Mouse (Mus musculus) adrenal gland, postnatal 36 days (tissue): Measurements from ENCODE around the gene Hid1. TPM values are rescaled to one million over a fixed set of nuclear protein-coding genes. Genes with fewer than 3 reads are reported as not detected.

Experiments used
- DNase-seq, 2 experiments: peaks; one replicate each; pipeline ENCODE4 v3.0.0; 2021; ENCODE audit warnings: mixed read lengths in 1 of 2
- total RNA-seq, 2 experiments: library from RNA; stranded (reverse); gene quantifications; 2 replicates each; pipeline ENCODE4 v1.2.3; 2021

The Hid1 gene
- total RNA-seq, 2 experiments from 2014 or later: 16.2 to 38.1 TPM

DNA sequence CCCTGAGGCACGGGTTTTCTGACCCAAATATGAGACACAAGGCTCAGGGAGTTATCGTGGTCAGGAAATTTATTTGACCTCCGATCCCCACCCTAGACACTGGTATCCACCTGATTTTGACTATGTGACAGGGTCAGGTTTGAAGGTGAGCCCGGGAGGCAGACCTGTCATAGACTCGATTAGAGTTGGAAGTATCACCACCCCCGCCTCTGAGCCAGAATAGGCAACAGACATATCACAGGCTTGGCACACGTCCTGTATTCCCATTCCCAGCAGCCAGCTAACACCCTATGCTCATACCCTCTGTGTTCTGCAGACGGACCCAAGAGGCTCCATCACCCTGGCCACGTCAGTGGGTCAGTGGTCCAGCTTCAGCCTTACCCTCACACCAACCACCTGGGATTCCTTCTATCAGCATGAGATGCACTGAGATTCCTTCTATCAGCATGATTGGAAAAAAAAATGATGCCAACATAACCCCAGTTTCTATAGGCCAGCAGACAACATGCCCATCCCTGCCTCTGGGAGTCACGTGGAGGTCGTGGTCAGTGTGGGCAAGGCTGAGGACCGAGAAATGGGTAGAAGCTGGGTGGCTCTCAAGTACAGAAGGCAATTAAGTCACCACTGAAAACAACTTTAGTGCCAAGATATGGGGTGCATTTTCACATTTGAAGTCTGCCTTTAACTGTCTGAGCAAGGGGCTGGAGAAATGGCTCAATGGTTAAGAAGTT lies 7.3 kb upstream of the Hid1 start:
- DNase-seq: no peak

DNA sequence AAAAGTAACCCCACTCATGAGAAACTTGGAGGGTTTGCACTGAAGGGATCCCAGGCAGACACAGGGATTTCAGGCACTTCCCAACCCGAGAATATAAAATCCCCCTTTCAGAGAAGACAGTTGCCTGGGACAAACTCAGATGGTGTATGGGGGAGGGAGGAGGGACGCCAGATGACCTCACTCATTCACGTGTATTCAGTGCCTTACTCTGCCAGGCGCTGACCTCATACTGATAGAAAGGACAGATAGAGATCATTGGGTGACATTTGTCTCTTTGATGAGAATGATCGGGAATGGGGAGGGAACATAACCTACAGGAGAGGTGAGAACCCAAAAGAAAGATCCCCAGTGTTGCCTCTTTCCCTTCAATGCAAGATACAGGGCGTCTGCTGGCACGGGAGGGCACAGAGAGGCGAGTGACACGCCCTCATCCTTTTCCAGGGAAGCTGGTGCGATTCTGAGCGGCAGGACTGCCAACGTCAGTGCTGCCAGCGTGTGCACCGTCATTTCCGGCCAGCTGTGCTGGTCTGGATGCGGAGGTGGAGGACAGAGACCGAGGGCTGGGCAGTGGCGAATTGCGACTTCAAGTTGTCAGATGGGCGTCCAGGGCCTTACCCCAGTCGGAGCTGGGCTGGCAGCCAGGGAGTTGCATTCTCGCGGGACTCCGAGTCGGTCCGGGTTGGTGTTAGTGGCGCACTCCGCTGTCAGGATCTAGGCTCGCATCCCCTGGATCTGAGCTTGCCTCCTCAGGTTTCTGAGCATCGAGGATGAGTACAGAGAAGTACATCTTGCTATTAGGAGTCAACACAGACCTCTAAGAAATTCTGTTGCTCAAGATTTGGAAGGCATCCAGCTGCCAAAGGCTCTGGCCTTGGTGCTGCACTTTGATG lies 6.5 kb upstream of the Hid1 start:
- DNase-seq: peak; percentile 83 to 86

DNA sequence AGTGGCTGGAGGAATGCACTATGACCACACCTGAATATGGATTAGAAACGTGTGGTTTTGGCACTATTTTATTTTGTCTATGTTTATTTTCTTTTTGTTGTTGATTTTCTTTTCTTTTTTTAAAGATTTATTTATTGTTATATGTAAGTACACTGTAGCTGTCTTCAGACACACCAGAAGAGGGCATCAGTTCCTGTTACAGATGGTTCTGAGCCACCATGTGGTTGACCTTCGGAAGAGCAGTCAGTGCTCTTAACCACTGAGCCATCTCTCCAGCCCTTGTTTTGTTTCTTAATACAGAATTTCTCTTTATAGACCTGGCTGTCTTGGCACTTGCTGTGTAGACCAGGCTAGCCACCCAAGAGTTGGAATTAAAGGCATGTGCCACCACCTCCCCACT lies 5.2 kb upstream of the Hid1 start:
- DNase-seq: no peak

GRCm38 (mm10) chr11:115372015-115372414 lies 4.5 kb upstream of the Hid1 start:
- no peak for DNase-seq

DNA sequence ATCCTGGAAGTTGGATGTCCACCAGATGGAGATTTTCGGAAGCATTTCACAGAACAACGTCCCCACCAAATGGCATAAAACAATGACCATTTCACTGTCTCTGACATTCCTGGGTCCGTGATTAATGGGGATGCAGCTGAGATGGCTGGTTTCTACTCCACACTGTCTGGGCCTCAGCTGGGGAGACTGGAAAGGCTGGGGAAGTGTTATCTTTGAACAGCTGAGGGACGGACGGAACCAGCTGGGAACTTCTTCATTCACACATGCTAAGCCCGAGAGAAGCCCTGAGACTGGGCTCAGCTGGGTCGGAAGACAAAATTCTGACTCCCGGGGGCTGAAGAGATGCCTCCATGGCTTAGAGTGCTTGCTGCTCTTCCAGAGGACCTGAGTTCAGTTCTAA lies 3.8 kb upstream of the Hid1 start:
- no peak for DNase-seq

GRCm38 (mm10) chr11:115370368-115370767 lies 2.8 kb upstream of the Hid1 start:
- DNase-seq: no peak

DNA sequence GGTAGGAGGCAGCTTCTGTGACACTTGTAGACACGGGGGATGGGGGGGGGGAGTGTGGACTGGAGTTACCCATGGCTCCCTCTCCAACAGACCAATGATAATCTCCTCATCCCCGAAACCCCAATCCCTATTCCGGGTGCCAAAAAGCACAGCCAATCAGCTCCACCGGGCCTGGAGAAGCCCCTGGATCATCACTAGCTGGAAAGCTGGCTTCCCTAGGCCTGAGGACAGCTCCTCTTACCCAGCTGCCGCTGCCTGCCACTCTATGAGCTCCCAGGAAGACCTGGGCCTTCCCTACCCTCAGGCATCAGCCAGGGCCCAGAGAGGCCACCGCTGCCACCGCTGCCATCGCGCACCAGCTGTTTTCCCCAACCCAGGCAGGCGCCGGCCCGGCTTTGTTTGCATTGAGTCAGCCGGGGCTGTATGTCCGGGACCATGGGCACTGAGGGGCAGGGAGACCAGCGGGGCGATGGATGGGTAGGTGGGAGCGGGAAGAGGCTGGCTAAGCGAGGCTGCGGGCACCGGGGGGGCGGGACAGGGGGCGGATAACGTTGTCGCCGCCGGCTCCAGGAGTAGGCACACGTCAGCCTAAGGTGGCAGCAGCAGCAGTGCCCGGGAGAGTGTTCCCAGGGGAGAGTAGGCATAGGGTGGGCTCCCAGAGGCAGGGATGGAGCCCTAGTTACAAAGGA lies 706 bp downstream of the Hid1 start:
- peak in 1 of 2 experiments; percentile 15 for DNase-seq

- DNase-seq: no peak
Measured at GRCm38 (mm10) chr11:115366039-115366705, 1.4 kb downstream of the Hid1 start.

GRCm38 (mm10) chr11:115364136-115364535 lies 3.4 kb downstream of the Hid1 start:
- DNase-seq: no peak

DNA sequence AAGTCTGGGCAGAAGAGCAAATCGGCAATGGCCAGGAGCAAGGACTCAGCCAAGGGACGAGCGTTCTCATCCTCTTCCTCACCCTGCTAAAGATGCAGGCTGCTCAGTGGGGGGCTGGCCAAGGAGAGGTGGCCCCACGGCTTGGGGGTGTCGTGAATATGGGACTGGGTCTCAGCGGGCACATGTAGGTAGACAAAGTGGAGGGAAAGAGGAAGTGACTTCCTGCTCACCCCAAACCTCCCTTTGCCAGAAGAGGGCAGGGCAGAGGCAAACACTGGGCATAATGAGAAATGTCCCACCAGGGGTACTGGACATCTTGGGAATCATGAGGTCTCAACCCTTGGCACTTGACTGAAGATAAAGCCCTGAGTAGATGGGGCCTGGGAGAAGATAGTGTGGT lies 7.8 kb downstream of the Hid1 start:
- DNase-seq: no peak

GRCm38 (mm10) chr11:115359293-115359692 lies 8.3 kb downstream of the Hid1 start:
- DNase-seq: no peak

DNA sequence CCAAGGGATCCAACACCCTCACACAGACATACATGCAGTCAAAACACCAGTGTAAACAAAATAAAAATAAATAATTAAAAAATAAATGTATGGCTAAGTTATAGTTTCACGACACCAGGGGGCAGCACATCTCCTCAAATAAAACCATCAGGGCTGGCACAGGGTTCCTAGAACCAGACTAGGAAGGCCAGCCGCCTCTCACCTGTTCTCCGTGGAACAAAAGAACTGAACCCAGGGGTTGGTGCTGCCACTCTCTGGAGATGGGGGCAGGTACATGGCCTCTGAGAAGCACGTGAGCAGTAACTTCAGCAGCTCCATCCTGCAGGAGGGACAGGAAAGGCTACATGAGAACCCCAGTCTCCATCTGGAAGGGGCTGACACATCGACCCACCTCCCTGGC lies 9.1 kb downstream of the Hid1 start:
- DNase-seq: peak; percentile 73 to 82

- DNase-seq: peak; percentile 77 to 81
Measured at GRCm38 (mm10) chr11:115354183-115354582, 13.4 kb downstream of the Hid1 start.

GRCm38 (mm10) chr11:115353375-115353774 lies 14.2 kb downstream of the Hid1 start:
- no peak for DNase-seq

- no peak for DNase-seq
Measured at GRCm38 (mm10) chr11:115349976-115350375, 17.6 kb downstream of the Hid1 start.

DNA sequence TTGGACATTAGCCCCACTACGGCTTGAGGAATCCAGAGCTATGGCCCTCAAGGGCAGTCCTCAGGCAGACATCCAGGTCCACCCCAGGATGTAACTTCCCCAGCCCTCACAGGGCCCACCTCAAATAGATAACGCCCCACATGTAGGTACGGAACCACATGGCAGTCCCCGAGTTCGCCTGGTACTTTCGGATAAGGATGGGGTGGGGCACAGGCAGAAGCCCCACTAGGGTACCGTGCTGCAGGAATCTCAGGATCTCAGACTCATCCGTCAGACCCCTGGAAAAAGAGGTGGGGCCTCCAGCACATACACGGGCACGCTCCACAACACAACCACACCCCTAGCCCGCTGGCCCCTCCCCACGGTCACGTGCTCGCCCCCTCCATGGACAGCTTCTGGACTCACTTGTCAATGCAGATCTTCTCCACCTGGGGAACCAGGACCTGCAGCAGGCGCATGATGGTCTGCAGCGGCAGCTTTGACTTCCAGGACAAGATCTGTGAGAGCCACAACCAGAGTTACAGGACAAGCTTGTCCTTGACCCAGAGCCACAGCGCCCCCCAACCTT lies 18.8 kb downstream of the Hid1 start:
- no peak for DNase-seq

- no peak for DNase-seq
Measured at GRCm38 (mm10) chr11:115345515-115345914, 22.0 kb downstream of the Hid1 start.

GRCm38 (mm10) chr11:115344967-115345366 lies 22.6 kb downstream of the Hid1 start:
- DNase-seq: no peak

DNA sequence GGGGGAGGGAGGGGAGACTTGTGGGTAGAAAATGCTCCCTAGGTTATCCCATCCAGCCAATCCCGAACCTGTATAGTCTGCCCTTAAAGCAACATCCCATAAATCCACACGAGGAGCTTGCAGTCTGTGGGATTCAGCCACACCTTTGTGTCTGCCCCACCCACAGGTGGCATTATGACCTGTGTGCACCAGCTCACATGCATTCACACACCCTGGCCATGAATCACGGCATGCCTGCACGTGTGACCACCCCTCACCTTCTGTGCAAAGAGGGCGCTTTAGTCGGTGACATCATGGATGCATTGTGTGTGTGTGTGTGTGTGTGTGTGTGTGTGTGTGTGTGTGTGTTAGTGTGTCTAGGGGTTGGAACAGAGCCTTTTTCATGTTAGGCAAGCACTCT lies 25.7 kb downstream of the Hid1 start:
- DNase-seq: no peak

DNA sequence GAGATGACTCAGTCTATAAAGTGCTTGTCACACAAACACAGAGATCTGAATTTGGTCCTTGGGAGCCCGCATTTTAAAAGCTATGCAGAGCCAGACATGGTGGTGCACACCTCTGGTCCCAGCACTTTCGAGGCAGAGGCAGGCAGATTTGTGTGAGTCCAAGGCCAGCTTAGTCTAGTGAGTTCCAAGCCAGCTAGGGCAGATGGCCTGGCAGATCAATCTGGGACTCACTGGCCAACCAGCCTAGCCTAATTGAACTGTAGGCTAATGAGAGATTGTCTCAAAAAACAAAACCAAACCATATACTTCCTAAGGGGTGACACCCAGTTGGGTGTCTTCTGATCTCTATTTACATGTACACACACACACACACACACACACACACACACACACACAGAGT lies 26.3 kb downstream of the Hid1 start:
- DNase-seq: no peak

DNA sequence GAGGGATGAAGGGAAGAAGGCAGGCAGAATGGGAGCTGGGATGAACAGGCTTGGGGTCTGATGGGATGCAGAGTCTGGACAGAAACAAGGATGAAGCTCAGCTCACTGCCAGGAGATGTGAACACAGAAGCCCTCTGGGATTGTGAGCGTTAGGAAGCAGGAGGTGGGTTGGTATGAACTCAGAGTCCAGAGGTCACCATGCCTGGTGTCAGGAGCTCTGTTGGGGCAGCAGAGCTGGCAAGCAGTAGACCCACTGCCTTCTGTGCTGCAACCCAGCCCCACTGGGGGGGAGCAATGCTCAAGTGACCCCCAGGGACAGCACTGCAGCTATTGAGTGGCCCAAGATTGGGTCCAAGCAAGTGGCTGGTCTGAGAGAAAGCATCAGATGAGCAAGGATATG lies 29.7 kb downstream of the Hid1 start:
- no peak for DNase-seq

GRCm38 (mm10) chr11:115337350-115337749 lies 30.2 kb downstream of the Hid1 start:
- DNase-seq: no peak
